26 mouse cellular contexts compared by ENCODE assay signal in the genomic region with DNA sequence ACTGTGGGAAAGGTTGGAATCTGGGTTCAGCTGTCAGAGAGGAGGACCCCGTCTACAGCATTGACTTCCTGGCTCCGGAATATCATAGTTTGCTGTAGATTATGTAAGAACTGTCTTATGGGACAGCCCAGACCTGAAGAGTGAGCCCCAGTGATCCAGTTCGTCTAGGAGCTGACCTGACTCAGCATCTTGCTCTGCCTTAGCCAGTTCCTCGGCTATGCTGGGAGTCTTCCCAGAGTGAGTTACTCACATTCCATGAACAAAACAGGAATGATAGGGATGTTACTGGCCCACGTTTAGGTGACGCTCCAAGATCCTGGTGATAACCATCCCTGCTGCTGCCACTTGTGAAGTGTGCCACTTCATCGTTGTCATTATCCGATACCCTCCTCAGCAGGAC. TPM values are rescaled to one million over a fixed set of nuclear protein-coding genes. Genes with fewer than 3 reads are reported as not detected.
"Had no signal": no experiment of that assay in that cellular context is flagged by ENCODE, and none has a peak within 500 bp of the region (broad histone marks: within the 10 kb centered on the region; RNA-seq: fewer than 3 reads in every experiment).

No protein-coding gene starts in this region.

- DNase-seq: gastrocnemius, postnatal 14 days; gastrocnemius, postnatal 36 days; heart, adult 11 months; heart, adult 2 months; heart, postnatal 14 days; heart, postnatal 36 days; kidney, adult 18-20 months; kidney, adult 8-10 months; kidney, postnatal 14 days; kidney, postnatal 36 days; layer of hippocampus, adult 9-11 months; layer of hippocampus, postnatal 36 days; left cerebral cortex, postnatal 4 days had no signal

- H3K4me1 ChIP-seq: heart, embryonic 13.5 days; heart, embryonic 15.5 days; hindbrain, embryonic 12.5 days; intestine, embryonic 15.5 days; limb, embryonic 13.5 days; limb, embryonic 15.5 days; liver, embryonic 12.5 days had no signal

- ATAC-seq: hindbrain, embryonic 16.5 days; inflammation-experienced regulatory T-cells, adult 6 months; intestine, embryonic 15.5 days; intestine, postnatal 0 days; liver, embryonic 12.5 days had no signal

- H3K27ac ChIP-seq: heart, adult 2 months; heart, embryonic 13.5 days; heart, embryonic 15.5 days; hindbrain, embryonic 12.5 days; hindbrain, embryonic 14.5 days; intestine, embryonic 15.5 days; kidney, postnatal 0 days; limb, embryonic 13.5 days; limb, embryonic 15.5 days; liver, embryonic 12.5 days had no signal

- H3K9me3 ChIP-seq: heart, embryonic 15.5 days; hindbrain, embryonic 12.5 days; intestine, embryonic 15.5 days; limb, embryonic 15.5 days; liver, embryonic 12.5 days had no signal

- H3K27me3 ChIP-seq: heart, embryonic 13.5 days; heart, embryonic 15.5 days; hindbrain, embryonic 12.5 days; intestine, embryonic 15.5 days; limb, embryonic 13.5 days; limb, embryonic 15.5 days had no signal

- H3K4me2 ChIP-seq: heart, embryonic 11.5 days; heart, embryonic 13.5 days; heart, embryonic 15.5 days; hindbrain, embryonic 12.5 days; hindbrain, embryonic 14.5 days; intestine, embryonic 15.5 days; limb, embryonic 13.5 days; limb, embryonic 15.5 days; liver, embryonic 12.5 days had no signal

- H3K36me3 ChIP-seq: heart, embryonic 13.5 days; heart, embryonic 15.5 days; hindbrain, embryonic 12.5 days; intestine, embryonic 15.5 days; limb, embryonic 13.5 days; limb, embryonic 15.5 days; liver, embryonic 12.5 days had no signal

- H3K9ac ChIP-seq: heart, embryonic 13.5 days; heart, embryonic 15.5 days; hindbrain, embryonic 12.5 days; hindbrain, embryonic 14.5 days; intestine, embryonic 15.5 days; limb, embryonic 13.5 days; limb, embryonic 15.5 days; liver, embryonic 12.5 days had no signal

- H3K4me3 ChIP-seq: heart, adult 2 months; heart, embryonic 13.5 days; heart, embryonic 15.5 days; hindbrain, embryonic 12.5 days; intestine, embryonic 15.5 days; limb, embryonic 13.5 days; limb, embryonic 15.5 days; liver, embryonic 12.5 days had no signal

RNA-seq across cellular contexts. Expression of a gene that starts 25.5 kb away (rescaled TPM):
- polyA plus RNA-seq: inflammation-experienced regulatory T-cells, adult 6 months had no signal
